Mouse (Mus musculus) naive thymus-derived CD4-positive, alpha-beta T cell, adult 2 months (primary cell): Measurements from ENCODE around the gene Gm20721.
A peak's percentile ranks its signal among the peaks of the same experiment; 100 is the strongest.
"Not testable (repeated sequence)": the region's sequence is repeated elsewhere in the genome, so short reads cannot be mapped to it uniquely, and the experiment has no call there.

Experiments used
- DNase-seq: peaks from one replicate; pipeline ENCODE4 v3.0.0-alpha.2; 2011; ENCODE audit warnings: low read depth

Gene Gm20721

DNA sequence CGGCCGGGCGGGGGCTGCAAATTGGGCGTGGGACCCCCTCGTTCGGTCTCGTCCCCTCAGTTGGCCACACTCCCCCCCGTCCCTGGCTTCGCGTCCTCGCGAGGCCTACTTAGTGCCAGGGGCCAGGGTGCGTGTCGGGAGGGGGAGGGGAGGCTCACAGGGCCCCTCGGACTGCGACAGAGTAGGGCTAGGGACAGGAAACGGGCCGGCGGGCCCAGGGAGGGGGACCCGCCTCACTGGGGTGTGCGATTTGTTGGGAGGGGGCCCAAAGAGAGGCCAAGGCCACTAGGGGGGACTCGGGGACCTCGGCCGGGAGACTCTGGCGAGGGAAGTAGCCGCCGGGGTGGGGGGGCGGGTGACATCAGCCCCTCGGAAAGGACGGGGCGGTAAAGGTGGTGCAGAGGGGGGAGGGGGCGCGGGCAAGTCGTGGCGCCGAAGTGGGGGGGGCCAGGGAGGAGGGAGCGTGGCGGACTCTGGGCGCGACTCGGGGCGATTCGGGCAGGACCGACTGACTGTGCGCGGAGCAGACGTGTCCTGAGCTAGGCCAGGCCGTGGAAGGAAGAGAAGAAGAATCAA lies 15.8 kb downstream of the Gm20721 start:
- peak; percentile 73 for DNase-seq

DNA sequence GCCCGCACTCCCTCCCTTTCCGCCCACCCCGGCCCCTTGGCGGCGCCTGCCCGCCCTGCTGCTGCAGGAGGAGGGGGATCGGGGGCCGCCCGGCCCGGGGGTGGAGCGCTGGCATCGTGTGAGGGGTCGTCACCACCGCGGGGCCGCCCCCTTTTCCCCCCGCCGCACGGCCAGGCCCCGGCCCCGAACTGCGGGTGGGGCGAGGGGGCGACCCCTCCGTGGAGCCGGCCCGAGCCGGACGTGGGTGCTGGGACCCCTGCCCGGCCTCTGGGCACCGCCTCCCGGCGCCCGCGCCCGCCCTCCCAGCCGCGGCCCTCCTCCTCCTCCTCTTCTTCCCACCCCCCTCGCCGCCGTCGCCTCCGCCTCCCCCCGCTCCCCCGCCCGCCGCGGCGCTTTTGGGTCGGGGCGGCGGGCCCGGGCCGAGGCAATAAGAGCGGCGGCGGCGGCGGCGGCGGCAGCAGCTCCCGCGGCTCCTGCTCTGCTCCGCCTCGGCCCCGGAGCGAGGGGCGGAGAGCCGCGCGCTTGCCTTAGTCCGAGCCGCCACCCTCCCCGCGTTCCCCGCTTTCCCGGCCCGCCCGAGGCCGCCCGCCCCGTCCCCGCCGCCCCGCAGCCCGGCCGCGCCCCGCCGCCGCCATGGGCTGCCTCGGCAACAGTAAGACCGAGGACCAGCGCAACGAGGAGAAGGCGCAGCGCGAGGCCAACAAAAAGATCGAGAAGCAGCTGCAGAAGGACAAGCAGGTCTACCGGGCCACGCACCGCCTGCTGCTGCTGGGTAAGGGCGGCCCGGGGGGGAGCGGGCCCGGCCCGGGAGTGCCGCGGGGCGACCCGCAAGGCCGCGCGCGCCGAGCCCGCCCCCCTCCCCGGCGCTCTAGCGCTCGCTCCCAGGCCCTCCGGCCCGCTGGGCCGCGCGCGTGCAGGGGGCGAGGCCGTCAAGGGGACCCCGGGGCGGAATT lies 16.6 kb downstream of the Gm20721 start:
- DNase-seq = peak; percentile 70

DNA sequence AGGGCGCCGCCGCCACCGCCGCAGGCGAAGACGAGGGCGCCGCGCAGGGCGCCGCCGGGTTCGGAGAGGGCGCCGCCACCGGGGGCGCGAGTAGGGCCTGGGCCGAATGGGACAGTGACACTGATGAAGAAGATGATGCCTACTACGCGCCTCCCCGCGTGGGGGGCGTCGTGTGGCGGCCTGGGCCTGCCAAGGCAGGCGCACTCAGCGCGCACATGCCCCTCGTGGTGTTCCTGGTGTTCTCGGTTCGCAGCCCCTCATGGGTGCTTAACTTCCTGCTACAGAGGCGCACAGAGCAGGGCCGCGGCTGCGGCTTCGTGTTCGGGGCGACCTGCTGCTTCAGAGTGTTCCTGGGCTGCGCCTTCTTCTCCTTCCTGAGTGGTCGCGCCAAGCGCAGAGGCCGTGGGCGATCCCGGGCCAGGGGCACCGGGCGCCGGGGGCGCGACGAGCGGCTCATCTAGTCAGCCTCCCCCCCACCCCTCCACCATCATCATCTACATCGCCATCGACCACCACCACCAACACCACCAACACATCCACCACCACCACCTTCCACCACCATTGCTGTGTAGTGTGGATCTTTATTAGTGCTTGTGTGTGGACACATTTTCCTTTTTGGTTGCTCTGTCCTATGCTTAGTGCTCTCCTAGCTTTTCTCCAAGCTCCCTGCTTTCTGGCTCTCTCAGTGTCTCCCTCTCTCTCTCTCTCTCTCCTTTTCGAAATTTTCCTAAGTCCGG lies 17.4 kb downstream of the Gm20721 start:
- DNase-seq = peak; percentile 70

DNA sequence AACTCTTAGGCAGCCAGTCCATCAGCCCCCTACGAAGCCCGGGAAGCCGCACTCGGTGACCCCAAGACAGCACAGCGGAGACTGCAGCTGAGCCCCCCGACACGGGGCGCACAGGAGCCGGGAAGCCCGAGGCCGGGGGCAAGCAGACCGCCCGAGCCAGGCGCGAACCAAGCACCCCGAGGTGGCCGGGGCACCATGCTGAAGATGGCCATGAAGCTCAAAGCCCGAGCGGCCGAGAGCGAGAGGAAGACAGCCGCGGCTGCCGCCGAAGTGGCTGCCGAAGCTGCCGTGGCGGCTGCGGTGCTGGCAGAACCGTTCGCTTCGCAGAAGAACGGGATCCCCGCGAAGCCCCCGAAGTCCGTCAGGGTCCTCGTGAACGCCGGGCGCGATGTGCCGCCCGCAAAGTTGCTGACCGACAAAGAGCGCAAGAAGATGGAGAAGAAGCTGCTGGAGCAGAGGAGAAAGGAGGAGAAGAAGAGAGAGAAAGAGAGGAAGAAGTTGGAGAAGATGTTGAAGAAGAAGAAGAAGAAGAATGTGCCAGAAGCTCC lies 18.1 kb downstream of the Gm20721 start:
- DNase-seq = no peak

DNA sequence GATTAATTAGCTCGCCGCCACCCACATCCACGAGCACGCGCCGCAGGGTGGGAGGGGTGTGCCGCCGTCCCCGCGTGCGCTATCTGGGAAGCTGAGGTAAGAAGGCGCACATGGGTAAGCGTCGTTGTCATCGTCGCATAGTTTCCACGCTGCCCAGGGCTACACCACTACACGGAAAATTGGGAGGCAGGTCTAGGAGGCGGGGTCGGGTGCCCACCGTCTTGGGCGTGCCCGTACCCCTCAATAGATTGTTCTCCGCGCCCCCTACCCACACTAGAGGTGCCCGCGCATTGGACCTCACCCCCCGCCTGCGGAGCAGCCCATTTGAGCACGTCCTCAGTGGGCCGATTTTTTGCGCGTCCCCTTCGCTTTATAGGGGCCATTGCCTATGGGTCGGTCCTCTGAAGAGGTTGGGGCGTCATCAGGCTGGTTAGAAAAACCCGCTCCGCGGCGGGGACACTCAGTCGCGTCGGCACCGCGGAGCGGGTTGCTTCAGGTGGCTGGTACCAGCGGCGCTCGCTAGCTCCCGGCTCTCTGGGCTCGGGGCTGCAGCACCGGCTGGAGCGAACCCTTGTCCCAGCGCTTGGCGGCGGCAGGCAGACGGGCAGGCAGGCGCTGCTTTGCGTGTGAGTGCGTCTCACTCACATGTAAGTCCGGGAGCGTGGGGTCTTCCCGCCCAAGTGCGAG lies 19.1 kb downstream of the Gm20721 start:
- peak; percentile 88 for DNase-seq

DNA sequence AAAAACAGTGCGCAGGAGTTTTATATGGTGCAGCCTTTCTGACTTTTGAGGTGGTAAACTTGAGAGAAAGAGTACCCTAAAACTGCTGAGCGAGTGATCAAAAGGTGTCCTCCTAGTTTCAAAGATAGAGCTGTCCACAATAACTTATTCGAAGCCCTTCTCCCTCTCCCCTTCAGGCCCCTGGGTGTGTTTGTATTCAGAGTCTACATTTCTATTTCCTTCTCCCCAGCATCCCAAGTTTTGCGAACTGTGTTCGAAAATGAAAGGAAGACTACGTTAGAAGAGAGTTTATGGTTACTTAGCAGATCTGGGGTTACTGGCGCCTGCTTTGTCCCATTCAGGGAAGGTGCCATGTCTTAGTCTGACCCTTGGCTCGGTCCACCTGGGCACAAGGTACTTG lies 20.0 kb downstream of the Gm20721 start:
- DNase-seq = no peak

DNA sequence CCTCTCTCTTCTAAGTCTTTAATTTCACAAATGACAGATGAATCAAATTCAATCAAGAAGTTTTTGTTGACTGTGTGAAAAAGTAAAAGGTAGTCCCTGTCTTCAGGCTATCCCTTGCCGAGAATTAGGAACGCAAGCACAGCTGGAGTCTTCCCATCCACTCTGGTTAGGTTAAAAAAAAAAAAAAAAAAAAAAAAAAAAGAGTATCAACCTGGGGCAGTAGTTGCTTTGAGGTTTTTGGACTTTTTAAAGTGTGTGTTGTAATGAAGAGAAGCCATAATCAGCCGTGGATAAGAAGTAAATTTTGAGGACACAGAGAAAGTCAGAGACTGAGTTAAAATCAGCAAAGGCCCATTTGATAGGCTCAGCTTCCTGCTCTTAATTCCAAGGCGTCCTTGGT lies 20.5 kb downstream of the Gm20721 start:
- DNase-seq = no peak

DNA sequence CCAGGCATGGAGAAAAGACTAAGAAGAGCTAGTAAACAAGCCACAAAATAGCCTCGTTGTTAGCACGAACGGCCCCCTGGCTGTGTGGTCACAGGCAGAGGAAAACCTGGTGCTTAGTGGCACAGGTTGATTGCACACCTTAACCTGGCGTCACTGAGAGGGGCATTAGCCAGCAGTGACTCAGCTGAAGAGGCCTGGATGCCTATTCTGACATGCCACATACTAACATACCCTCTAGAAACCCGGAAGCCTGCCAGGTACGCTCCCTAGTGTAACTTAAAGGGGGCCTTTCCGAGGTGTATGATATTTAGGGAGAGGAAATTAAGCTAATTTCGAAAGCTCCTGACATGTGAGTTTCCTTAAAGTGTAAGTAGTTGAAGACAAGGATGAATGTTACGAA lies 29.9 kb downstream of the Gm20721 start:
- DNase-seq = no peak

DNA sequence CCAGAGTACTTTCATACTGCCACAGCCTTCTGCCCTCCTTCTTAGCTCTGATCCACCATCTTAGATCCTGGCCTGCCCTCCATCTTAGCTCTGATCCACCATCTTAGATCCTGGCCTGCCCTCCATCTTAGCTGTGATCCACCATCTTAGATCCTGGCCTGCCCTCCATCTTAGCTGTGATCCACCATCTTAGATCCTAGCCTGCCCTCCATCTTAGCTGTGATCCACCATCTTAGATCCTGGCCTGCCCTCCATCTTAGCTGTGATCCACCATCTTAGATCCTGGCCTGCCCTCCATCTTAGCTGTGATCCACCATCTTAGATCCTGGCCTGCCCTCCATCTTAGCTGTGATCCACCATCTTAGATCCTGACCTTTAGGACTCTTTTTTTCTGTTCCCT lies 31.1 kb downstream of the Gm20721 start:
- not testable (repeated sequence) for DNase-seq

DNA sequence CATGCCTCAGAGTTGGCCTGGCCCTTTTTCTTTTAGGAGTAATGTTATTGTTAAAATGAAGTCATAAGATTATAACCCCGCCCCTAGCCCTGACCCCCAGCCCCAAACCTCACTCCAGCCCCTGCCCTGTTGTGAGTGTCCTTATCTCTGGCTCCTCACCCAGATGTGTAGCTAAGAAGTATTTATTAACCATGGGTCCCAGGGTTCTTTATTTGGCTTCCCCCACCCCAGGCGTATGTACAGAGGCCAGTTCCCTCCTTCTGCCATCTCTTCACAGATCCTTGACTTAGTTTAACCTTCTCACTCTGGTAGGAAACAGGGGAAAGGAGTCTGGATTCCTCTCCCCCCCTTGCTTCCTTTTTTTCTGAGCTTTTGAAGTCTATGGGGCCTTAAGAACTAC lies 33.9 kb downstream of the Gm20721 start:
- no peak for DNase-seq

DNA sequence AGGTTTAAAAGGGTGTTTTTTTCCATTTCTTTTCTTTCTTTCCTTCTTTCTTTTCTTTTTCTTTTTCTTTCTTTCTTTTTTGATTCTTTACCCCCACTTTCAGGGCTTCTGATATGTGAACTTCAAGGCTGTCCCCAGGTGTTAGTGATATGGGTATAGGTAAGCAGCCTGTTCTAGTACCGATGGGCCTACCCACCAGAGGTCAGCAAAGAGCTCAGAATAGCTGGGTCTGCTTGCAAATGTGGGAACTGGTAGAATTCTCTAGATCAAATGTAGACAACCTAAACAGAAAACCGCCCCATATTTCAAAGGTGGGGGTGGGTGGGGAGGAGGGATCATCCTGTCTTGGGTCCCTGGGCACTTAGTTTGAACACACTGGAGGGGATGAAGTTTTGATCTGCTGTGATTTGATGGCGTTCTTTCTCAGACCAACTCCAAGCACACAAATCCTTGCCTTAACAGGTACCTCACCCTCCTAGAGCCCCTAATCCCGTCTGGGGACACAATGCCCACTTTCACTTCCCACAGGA lies 34.3 kb downstream of the Gm20721 start:
- peak; percentile 86 for DNase-seq

DNA sequence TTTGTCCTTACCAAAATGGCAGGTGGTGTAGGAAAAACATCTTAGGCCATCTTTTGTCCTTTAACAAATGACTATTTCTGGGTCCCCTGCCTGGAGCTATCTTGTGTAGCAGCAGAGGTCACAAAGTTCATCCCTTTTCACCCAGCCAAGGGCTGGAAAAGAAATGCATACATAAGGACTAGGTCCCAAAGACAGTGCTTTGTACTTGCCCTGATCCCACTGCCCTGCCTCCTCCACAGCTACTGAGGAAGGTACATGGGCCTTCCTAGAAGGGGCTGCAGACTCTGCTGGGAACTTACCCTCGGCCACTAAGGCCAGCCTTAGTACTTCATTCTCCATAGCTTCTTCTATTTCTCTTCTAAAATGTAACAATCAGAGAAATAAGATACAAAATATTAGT lies 34.9 kb downstream of the Gm20721 start:
- no peak for DNase-seq

DNA sequence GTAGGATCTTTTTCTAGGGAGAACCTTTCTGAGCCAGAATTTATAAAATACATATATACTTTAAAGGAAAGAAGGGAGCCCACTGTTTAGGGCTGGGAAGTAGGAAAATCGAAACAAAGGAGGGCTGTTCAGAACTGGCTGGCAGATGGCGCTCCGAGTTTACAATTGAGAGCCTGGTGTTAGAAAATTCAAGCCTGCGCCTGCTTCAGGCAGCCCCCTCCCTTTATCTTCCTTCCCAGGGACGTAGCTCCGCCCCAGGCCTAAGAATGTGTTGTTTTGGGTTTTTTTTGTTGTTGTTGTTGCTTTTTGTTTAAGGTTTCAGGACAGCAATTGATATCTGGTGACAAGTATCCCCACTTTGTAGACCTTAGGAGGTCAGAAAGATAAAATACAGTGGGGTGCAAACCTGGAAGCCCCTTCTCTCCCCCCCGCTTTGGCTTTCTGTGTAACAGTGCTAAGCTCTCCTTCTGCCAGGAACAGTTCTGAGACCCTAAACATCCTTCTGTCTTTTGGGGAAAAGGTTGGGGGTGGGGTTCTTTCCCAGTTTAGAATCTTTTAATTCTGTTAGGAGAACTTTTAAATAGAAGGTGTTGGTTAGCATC lies 35.5 kb downstream of the Gm20721 start:
- DNase-seq = peak; percentile 58

DNA sequence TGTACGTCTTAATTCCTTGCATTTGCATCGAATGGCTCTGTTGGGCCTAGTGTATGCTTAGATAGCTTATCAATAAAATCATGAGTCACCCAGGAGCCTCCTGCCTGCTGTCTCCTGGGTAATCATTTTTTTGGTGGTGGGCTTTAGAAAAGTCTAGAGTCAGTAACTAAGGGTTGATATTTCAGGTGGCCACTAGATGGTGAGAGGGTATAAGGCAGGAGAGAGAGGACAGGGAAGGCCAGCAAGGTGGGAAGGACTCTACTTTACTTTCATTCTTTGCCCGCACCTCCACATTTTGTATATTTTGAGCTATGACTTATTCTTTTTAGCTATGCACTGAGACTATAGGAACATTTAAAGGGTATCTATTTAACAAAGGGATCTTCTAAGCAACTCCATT lies 38.6 kb downstream of the Gm20721 start:
- no peak for DNase-seq

DNA sequence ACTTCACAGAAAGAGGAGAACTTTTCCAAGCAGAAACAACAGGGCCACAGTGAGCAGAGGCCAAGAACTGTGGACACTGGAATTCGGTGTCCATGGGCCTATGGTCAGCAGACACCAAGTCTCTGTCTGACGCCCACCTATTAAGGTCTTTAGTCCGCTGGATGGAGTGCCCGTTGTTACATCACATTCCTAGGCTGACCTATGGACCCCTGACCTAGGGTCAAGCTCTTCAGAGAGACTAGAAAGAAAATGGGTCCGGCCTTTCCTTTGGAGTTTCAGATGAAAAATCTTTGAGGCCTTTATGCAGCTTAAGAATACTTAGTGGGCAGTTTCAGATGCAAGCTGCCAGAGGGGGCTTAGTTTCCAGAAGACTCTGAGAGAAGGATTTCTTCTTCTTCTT lies 40.9 kb downstream of the Gm20721 start:
- no peak for DNase-seq

DNA sequence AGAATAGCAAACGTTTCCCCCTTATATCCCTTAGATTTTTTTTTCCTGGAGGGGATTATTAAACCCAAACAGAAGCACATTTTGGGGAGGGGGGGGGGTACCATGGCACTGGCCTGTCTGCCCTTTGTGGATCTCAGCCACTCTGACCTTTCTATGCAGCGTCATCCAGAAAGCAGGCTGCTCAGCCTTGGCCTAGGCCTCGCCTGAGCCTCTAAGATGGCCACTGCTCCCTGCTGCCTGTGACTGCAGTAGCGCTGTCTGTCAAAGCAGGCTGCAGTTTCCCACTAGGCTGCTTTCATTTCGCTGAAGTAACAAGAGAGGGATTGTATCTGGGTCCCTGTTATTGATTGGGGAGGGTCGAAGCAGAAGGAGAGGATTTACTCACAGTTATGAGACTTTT lies 44.0 kb downstream of the Gm20721 start:
- DNase-seq = no peak

DNA sequence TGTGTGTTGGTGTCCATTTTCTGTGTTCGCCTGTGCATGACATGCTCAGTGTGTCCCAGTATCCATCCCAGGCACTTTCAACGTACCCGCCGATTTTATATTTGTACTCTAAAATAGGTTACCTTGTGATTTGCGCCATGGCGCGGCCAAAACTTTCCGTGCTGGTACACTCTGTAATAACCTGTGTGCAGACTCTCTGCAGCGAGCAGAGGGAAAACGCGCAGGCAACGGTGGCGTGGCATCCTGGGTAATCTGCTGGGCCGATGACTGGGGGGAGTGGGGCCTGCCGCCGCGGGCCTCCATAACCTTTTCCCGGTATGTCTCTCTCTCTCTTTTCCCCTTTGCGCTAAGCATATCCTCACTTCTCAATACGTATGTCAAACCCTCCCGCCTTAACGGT lies 45.8 kb downstream of the Gm20721 start:
- DNase-seq = no peak

DNA sequence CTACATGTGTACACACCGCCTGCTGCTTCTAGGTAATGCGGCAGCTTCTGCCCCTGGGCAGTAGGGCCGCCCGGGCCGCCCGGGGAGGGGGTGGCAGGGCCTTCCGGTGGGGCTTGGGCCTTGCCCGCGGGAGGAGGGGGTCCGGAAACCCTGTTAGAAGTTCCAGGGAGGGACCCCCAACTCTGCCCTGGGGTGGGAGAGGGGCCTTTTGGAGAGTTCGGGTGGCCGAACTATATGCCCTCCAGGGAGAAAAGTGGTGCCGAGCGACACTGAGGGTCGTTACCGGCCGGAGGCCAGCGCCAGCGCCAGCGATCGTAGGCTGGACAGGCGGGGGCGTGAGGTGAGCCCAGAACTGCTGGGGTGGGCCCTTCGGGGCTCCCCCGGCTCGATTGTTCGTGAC lies 46.3 kb downstream of the Gm20721 start:
- DNase-seq = no peak

DNA sequence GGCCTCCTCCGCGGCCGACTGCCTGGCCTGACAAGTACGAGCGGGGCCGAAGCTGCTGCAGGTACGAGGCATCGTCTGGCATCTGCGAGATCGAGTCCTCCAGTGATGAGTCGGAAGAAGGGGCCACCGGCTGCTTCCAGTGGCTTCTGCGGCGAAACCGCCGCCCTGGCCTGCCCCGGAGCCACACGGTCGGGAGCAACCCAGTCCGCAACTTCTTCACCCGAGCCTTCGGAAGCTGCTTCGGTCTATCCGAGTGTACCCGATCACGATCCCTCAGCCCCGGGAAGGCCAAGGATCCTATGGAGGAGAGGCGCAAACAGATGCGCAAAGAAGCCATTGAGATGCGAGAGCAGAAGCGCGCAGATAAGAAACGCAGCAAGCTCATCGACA lies 46.7 kb downstream of the Gm20721 start:
- DNase-seq = no peak

DNA sequence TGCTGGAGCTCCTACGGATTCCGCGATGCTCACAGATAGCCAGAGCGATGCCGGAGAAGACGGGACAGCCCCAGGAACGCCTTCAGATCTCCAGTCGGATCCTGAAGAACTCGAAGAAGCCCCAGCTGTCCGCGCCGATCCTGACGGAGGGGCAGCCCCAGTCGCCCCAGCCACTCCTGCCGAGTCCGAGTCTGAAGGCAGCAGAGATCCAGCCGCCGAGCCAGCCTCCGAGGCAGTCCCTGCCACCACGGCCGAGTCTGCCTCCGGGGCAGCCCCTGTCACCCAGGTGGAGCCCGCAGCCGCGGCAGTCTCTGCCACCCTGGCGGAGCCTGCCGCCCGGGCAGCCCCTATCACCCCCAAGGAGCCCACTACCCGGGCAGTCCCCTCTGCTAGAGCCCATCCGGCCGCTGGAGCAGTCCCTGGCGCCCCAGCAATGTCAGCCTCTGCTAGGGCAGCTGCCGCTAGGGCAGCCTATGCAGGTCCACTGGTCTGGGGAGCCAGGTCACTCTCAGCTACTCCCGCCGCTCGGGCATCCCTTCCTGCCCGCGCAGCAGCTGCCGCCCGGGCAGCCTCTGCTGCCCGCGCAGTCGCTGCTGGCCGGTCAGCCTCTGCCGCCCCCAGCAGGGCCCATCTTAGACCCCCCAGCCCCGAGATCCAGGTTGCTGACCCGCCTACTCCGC lies 47.3 kb downstream of the Gm20721 start:
- no peak for DNase-seq

DNA sequence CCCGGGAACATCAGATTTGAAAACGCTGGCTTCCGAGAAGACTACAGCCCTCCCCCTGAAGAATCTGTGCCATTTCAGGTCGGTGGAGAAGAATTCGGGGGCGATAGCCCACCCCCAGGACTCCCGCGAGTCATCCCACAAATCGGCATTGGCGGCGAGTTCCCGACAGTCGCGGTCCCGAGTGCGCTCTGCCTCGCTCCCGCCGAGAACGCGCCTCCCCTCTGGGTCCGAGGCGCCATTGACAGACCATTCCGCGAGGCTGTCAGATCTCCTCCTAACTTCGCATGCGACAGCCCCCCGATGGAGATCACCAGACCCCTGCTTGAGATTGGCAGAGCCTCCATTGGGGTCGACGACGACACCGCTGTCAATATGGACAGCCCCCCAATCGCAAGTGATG lies 48.0 kb downstream of the Gm20721 start:
- no peak for DNase-seq
